Mouse (Mus musculus) hematopoietic multipotent progenitor cell, adult 10-12 weeks (in vitro differentiated cells): ENCODE measurements around the gene Pih1d1. TPM values are rescaled to one million over a fixed set of nuclear protein-coding genes. Genes with fewer than 3 reads are reported as not detected.

Experiments used
- polyA plus RNA-seq: library from polyadenylated mRNA; stranded (reverse); fragments of >175 nt; gene quantifications from 2 replicates; pipeline ENCODE4 v1.2.3, GENCODE M21; 2012; ENCODE audit warnings: low replicate concordance

Gene Pih1d1
- 35.7 and 44.2 TPM in 2 replicates for polyA plus RNA-seq

DNA sequence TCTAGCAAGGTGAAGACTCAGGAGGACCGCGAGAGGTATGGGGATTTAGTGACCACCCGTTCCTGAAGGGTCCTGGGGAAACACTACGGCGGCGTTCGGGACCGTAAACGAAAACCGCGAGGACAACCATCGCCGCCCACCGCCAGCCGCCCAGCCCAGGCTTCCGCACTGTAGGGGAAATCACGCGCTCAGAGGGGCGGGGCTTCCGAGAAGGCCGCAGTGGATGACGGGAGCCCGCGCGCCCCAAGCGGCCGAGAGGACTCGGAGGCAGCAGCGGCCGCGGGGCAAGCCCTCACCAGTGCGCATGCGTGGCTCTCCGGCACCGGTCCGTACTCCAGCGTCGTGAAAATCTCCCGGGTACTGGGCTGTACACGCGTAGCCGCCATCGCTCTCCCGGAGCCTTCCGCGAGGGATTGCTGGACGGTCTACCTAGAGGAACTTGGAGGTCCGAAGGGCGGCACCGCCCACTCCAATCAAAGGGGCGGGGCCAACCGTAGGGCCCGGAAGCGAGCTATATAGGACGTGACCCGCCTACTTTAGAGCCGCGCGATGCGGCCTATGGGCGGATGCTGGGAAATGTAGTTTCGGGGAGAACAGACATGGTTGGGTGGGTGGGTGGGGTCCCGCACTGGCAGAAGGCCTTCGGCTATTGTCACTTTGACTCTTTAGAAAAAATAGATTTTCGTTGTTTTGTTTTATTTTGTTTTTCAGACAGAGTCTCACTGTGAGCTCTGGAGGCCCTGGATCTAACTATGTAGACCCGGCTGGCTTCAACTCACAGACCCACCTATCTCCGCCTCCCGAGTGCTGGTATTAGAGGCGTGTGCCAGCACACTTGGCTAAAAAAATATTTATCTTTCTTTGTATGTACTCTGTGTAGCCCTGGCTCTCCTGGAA is at the start of gene Pih1d1, which contains the start of gene Aldh16a1:
TSS of gene Pih1d1 (plus strand) at position 208 of the 897 bp plus-strand sequence.
TSS of gene Aldh16a1 (minus strand) at position 489 of the 897 bp plus-strand sequence.

DNA sequence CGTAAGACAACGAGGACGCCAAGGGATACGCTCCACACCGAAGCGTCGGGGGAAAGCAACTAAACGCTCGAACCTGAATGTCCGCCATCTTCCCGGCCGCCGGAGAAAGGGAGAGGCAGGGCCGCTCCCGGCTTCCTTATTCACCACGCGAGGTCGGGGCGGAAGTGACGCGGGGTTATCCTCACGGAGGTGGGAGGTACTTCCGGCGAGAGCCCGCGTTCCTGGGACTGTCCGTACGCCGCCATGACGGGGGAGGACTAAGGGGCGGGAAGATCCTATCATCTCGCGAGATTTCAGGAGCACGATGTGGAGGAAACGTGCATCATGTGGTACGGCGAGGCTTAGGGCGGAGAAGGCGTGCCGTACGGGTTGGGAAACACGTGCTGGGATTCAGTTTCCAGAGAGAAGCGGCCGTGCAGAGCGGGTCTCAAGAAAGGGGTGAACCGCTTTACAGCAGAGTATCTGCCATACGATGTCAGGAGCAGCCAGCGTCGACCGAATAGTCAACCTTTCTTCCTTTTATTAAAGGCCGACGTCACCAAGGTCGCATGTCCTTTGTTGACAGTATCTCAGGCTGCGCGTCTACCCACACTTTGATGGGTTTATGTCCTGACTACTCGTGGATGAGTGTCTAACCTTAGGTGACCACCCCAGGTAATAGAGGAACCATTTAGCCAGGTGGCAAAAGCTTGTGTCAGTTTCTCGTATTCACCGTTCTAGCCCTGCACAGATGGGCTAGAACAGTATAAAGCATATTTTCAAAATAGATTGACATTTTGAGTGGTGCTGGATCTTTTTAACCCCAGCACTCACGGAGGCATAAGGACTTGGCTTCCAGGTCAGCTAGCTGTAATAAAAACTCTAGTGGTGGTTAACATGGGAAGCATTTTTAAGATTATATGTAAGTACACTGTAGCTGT is 29.6 kb upstream of the Pih1d1 start, which contains the start of gene Rps11:
TSS of gene Rps11 (minus strand) at position 216 of the 920 bp plus-strand sequence.

DNA sequence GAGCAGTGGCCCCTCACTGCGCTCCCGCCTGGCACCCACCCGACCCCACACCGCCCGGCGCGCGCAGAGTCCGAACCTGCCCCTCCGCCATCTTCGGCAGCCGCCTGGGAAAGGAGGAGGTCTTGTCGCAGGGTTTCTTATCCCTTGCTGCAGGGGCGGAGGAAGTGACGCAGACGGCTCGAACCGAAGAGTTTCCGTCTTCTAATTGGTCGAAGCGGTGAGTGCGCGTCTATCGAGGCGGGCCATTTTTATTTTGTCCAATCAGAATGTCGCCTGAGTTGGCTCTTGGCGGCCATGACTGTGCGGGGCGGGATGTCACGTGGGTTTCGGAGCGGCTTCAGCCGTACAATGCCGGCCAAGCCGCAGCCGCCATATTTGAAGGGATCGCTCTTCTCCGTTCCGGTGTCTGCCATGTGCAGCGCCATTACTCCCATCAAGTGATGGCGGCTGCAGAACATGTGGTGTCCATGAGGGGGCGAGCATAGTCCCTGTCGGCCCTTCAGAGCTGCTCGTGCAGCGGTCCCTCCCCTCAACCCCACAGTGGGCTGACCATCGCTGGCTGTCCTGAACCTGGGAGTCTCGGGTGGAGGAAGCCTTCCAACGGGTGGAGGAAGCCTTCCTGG is 25.4 kb upstream of the Pih1d1 start, which contains the start of gene Rpl13a:
TSS of gene Rpl13a (minus strand) at position 138 of the 623 bp plus-strand sequence.

DNA sequence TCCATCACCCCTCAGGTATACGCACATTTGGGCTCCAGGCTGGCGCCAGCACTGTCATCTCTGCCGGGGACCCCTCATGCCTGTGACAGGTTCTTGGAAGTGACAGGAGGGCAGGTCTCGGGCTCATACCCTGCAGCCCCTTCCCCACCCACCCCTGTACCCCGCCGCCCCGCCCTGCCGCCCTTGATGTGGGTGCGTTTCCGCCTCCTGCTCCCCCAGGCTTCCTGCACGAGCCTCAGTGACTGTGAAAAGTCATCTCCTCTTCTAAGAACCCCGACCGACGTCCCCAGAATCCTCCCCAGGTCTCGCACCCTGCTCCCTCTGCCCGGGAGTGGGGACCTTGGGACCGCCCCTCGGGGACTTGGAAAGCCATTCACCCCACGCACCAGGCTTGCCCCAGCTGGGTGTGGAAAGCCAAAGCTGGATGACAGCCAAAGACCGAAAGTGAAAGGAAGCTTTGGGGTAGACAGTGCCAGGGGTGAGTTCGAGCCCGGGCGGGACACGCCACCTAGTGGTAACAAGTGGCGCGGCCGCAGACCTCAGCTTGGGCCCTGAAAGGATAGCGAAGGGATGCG is 18.0 kb upstream of the Pih1d1 start, which contains the start of the genes Gm45713 and Flt3l:
TSS of gene Gm45713 (minus strand) at position 239 of the 575 bp plus-strand sequence.
TSS of gene Flt3l (minus strand) at position 440 of the 575 bp plus-strand sequence.

DNA sequence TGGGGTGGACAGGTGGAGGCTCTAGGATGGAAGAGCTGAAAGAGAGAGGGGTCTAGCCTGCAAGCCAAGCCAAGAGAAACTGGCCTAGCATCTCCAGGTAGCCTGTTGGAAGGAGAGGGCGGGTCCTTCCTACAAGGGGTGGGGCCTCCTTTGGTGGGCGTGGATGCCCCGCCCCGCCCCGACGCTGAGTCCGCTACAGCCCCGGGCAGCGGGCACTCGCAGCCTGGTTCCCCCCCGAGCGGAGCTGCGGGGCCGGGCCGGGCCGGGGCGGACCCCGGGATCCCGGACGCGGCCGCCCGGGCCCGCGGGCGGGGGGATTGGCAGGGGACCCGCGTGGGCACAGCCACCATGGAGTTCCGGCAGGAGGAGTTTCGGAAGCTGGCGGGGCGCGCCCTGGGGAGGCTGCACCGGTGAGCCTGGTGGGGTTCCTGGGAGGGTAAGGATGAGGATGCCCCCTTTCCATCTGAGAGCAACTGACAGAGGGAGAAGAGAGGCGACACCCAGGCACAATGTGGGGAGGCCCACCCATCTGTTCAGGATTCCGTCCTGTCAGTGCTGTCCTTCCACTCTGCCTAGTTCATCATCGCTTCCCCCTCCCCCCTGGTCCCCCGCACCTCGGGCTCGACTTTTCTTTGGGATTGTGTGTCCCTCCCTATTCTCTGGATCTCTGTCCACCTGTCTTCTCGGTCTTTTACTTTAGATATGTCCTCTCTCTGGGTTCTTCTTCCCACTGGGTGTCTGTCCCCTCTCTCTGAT is 9.8 kb downstream of the Pih1d1 start, which contains the start of gene Slc17a7:
TSS of gene Slc17a7 (plus strand) at position 215 of the 756 bp plus-strand sequence.

DNA sequence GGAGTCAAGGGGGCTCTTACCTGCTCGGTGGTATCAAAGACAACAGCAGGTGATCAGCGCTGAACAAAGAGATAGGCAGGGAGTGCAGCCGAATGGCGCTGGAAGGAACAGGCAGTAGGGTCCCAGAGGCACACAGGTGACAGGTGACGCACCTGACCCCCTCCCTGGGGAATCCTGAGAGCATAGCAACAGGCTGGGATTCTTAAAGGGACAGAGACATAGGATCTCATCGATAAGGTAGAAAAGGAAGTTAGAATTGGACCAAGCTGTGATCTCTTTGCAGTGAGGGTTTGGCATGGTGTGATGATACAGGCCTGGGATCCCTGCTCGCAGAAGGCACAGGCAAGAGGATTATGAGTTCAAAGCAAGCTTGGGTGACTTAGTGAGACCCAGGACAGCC is 25.4 kb downstream of the Pih1d1 start, which contains the start of gene Gfy:
TSS of gene Gfy (minus strand) at position 101 of the 400 bp plus-strand sequence.

DNA sequence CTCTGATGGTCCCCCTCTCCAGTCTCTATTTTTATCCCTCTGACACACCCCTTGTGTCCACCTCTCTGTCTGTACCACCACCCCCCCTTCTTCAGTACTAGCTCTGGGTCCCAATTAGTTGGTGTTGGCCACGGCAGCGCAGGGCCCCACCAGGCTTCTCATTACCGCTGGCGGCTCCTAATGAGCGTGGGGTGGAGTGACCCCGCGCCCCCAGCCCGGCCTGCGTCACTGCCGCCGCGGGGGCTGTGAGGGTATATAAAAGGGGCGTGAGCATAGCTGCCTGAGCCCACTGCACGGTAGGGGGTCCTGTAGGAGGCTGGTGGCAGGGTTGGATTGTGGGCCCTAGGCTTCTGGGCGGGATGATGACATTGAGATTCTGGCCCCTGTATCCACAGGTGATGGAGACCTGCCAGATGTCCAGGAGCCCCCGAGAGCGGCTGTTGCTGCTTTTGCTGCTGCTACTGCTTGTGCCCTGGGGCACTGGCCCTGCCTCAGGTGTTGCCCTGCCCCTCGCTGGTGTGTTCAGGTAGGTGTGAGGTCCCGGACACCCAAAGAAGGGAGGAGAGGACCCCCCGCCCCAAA is 26.9 kb downstream of the Pih1d1 start, which contains the start of gene Pth2:
TSS of gene Pth2 (plus strand) at position 100 of the 582 bp plus-strand sequence.

DNA sequence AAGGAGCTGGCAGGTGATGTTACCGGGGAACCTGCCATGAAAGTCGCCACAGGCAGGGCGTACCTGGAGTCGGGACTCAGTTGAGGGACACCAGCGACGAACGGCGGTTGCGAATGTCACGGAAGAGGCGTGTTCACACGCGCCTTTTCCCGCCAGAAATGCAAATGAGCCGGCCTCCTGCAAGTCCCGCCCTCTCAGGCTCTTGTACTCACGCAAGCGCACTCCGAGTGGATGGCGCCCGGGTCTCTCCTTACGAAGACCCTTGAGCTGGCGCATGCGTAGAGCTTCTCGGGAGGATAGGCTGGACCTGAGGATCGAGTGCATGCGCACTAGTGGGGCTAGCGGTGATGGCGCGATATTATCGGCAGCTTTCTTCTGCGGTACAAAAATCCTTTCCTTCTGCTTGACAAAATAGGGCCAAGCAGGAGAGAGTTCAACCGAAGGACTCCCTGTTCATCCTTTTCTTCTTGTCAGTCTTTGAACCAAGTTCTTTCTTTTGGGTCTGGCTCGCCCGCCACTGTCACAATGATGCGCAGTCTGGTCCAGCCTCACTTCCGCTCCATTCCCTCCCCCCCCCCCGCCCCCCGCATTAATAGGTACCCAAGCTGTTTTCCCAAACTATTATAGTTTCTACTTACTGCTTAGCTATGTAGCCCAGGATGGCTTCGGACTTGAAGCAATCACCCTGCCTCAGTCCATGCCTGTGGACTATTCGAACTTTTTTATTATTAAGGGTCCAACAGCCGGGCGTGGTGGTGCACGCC is 50.5 kb downstream of the Pih1d1 start, which contains the start of gene Ccdc155:
TSS of gene Ccdc155 (minus strand) at position 513 of the 764 bp plus-strand sequence.

Other genes with a start within 250 kb of the Pih1d1 start
- gene Ap2a1, start 224.8 kb upstream of the Pih1d1 start, polyA plus RNA-seq, result 86.3 and 94.0 TPM in 2 replicates
- gene Tsks, start 211.1 kb upstream of the Pih1d1 start, polyA plus RNA-seq, result 0.29 TPM in 1 of 2 replicates, not detected in the other
- 0.16 and 0.33 TPM in 2 replicates for gene Cpt1c, start 179.5 kb upstream of the Pih1d1 start, polyA plus RNA-seq
- gene Prmt1, start 167.7 kb upstream of the Pih1d1 start, polyA plus RNA-seq, result 20.1 and 51.4 TPM in 2 replicates
- 121 and 237 TPM in 2 replicates for gene Irf3, start 156.7 kb upstream of the Pih1d1 start, polyA plus RNA-seq
- gene Bcl2l12, start 155.6 kb upstream of the Pih1d1 start, polyA plus RNA-seq, result 98.8 and 137 TPM in 2 replicates
- 147 and 361 TPM in 2 replicates for gene Scaf1, start 137.9 kb upstream of the Pih1d1 start, polyA plus RNA-seq
- gene Rras, start 136.3 kb upstream of the Pih1d1 start, polyA plus RNA-seq, result 20.4 and 47.3 TPM in 2 replicates
- gene Prr12, start 101.4 kb upstream of the Pih1d1 start, polyA plus RNA-seq, result 91.8 and 211 TPM in 2 replicates
- 110 and 117 TPM in 2 replicates for gene Nosip, start 91.9 kb upstream of the Pih1d1 start, polyA plus RNA-seq
- gene Prrg2, start 91.6 kb upstream of the Pih1d1 start, polyA plus RNA-seq, result 21.9 and 40.2 TPM in 2 replicates
- 45.4 and 68.2 TPM in 2 replicates for gene Rcn3, start 62.1 kb upstream of the Pih1d1 start, polyA plus RNA-seq
- gene Fcgrt, start 50.5 kb upstream of the Pih1d1 start, polyA plus RNA-seq, result 210 and 322 TPM in 2 replicates
- gene Rps11, start 29.9 kb upstream of the Pih1d1 start, polyA plus RNA-seq, result 79.7 and 146 TPM in 2 replicates
- gene Rpl13a, start 25.5 kb upstream of the Pih1d1 start, polyA plus RNA-seq, result 6,038 and 6,758 TPM in 2 replicates
- 0.59 and 3.0 TPM in 2 replicates for gene Gm45713, start 18.1 kb upstream of the Pih1d1 start, polyA plus RNA-seq
- 106 and 107 TPM in 2 replicates for gene Flt3l, start 17.9 kb upstream of the Pih1d1 start, polyA plus RNA-seq
- 98.2 and 154 TPM in 2 replicates for gene Aldh16a1, start 281 bp downstream of the Pih1d1 start, polyA plus RNA-seq
- 0.10 and 0.24 TPM in 2 replicates for gene Slc17a7, start 9.6 kb downstream of the Pih1d1 start, polyA plus RNA-seq
- gene Gfy, start 25.3 kb downstream of the Pih1d1 start, polyA plus RNA-seq, result 0.10 TPM in 1 of 2 replicates, not detected in the other
- gene Pth2, start 26.7 kb downstream of the Pih1d1 start, polyA plus RNA-seq, result not detected in 2 replicates
- gene Ccdc155, start 50.6 kb downstream of the Pih1d1 start, polyA plus RNA-seq, result 0.47 and 0.54 TPM in 2 replicates
- 13.5 and 29.6 TPM in 2 replicates for gene Dkkl1, start 57.8 kb downstream of the Pih1d1 start, polyA plus RNA-seq
- gene Tead2, start 61.5 kb downstream of the Pih1d1 start, polyA plus RNA-seq, result 0.09 and 0.62 TPM in 2 replicates
- gene Cd37, start 84.8 kb downstream of the Pih1d1 start, polyA plus RNA-seq, result 1,076 and 1,868 TPM in 2 replicates
- gene Slc6a16, start 86.8 kb downstream of the Pih1d1 start, polyA plus RNA-seq, result not detected in 2 replicates
- gene Slc6a21, start 123.2 kb downstream of the Pih1d1 start, polyA plus RNA-seq, result 0.34 and 0.58 TPM in 2 replicates
- gene Trpm4, start 179.5 kb downstream of the Pih1d1 start, polyA plus RNA-seq, result 6.9 and 12.1 TPM in 2 replicates
- gene Hrc, start 181.0 kb downstream of the Pih1d1 start, polyA plus RNA-seq, result not detected in 2 replicates
- 0.28 and 2.0 TPM in 2 replicates for gene Ppfia3, start 212.7 kb downstream of the Pih1d1 start, polyA plus RNA-seq
- gene Lin7b, start 216.3 kb downstream of the Pih1d1 start, polyA plus RNA-seq, result 0.53 TPM in 1 of 2 replicates, not detected in the other
- gene Snrnp70, start 241.4 kb downstream of the Pih1d1 start, polyA plus RNA-seq, result 628 and 1,029 TPM in 2 replicates